Mouse (Mus musculus) CH12.LX (cell line): ENCODE data around the gene Hacd1.

ENCODE experiments used
- CTCF ChIP-seq, 2 experiments: IDR thresholded peaks in 1 of 2; conservative IDR thresholded peaks in 1 of 2; 2 replicates each; pipeline ENCODE4 v1.5.1; 2011 to 2012; ENCODE audit warnings: low read depth in 2 of 2, low read length in 2 of 2, improper control_type of control experiment in 1 of 2, inconsistent platforms in 1 of 2, mild to moderate bottlenecking in 1 of 2, moderate library complexity in 1 of 2
- ELF1 ChIP-seq: IDR thresholded peaks from 2 replicates; pipeline ENCODE4 v1.6.1; 2014; ENCODE audit warnings: low read depth, mild to moderate bottlenecking, inconsistent platforms, low read length, improper control_type of control experiment
- EP300 ChIP-seq: IDR thresholded peaks from 2 replicates; pipeline ENCODE4 v1.6.1; 2011; ENCODE audit warnings: low read length, improper control_type of control experiment
- KAT2A ChIP-seq: IDR thresholded peaks from 2 replicates; pipeline ENCODE4 v1.6.1; 2012; ENCODE audit warnings: low read length, improper control_type of control experiment, inconsistent platforms; ENCODE audit not compliant: insufficient replicate concordance
- MEF2A ChIP-seq: IDR thresholded peaks from 2 replicates; pipeline ENCODE4 v1.6.1; 2014; ENCODE audit warnings: low read depth, mild to moderate bottlenecking, inconsistent platforms, low read length, improper control_type of control experiment, borderline replicate concordance
- MYC ChIP-seq: IDR thresholded peaks from 2 replicates; pipeline ENCODE4 v1.6.1; 2011; ENCODE audit warnings: low read depth, mild to moderate bottlenecking, improper control_type of control experiment, low read length
- NELFE ChIP-seq: IDR thresholded peaks from 2 replicates; pipeline ENCODE4 v1.6.1; 2011; ENCODE audit warnings: low read depth, low read length, improper control_type of control experiment
- POLR2A ChIP-seq: IDR thresholded peaks from 2 replicates; pipeline ENCODE4 v1.6.1; 2011; ENCODE audit warnings: low read depth, mild to moderate bottlenecking, improper control_type of control experiment, low read length
- POLR2AphosphoS2 ChIP-seq: IDR thresholded peaks from 2 replicates; pipeline ENCODE4 v1.6.1; 2011; ENCODE audit warnings: low read depth, low read length, improper control_type of control experiment
- RAD21 ChIP-seq: IDR thresholded peaks from 2 replicates; pipeline ENCODE4 v1.6.1; 2011; ENCODE audit warnings: low read depth, mild to moderate bottlenecking, low read length, improper control_type of control experiment, moderate library complexity
- SMC3 ChIP-seq: IDR thresholded peaks from 2 replicates; pipeline ENCODE4 v1.6.1; 2011; ENCODE audit warnings: low read depth, low read length, improper control_type of control experiment
- TCF12 ChIP-seq: IDR thresholded peaks from 2 replicates; pipeline ENCODE4 v1.6.1; 2014; ENCODE audit warnings: low read depth, mild to moderate bottlenecking, inconsistent platforms, low read length, improper control_type of control experiment
- ZNF384 ChIP-seq: IDR thresholded peaks from 2 replicates; pipeline ENCODE4 v1.6.1; 2012; ENCODE audit warnings: low read depth, low read length, improper control_type of control experiment, inconsistent platforms

GRCm38 (mm10) chr2:14055168-14055565 is 768 bp downstream of the Hacd1 start:
- no peak for TF ChIP-seq MYC
- TF ChIP-seq POLR2A = no peak
- no peak for TF ChIP-seq POLR2AphosphoS2
- TF ChIP-seq MEF2A = no peak
- no peak for TF ChIP-seq CTCF (conservative IDR thresholded peaks at IDR 0.05 in 1 of 2, IDR thresholded peaks at IDR 0.05 in 1 of 2; ENCODE audit: low read depth in 2 of 2, low read length in 2 of 2)
- no peak for TF ChIP-seq ELF1
- TF ChIP-seq KAT2A = no peak
- TF ChIP-seq SMC3 = no peak
- TF ChIP-seq RAD21 = no peak
- no peak for TF ChIP-seq ZNF384
- TF ChIP-seq TCF12 = no peak
- TF ChIP-seq EP300 = no peak
- no peak for TF ChIP-seq NELFE
